Mouse (Mus musculus) ES-Bruce4 (cell line): ENCODE data around the gene Ptprq.

Experiments used
- CTCF ChIP-seq: IDR thresholded peaks from one replicate; pipeline ENCODE4 v1.8.1; 2011; ENCODE audit warnings: low read depth, low read length
- EP300 ChIP-seq: IDR thresholded peaks from 2 replicates; pipeline ENCODE4 v1.6.1; 2011; ENCODE audit warnings: low read depth, low read length; ENCODE audit not compliant: insufficient read depth

GRCm38 (mm10) chr10:107488654-107489315, 231.1 kb downstream of the Ptprq start:
- TF ChIP-seq CTCF = no peak
- TF ChIP-seq EP300 = no peak
